Mouse (Mus musculus) forebrain, postnatal 0 days (tissue): ENCODE results near the gene Dgat2. TPM values are rescaled to one million over a fixed set of nuclear protein-coding genes. Genes with fewer than 3 reads are reported as not detected.

Experiments
- ATAC-seq: fragments of 200-750 bp; cut with Nextera tagmentation; 2 replicates; pipeline ENCODE4 v1.8.0; 2017; ENCODE audit warnings: mild to moderate bottlenecking, moderate library complexity
- DNase-seq: peaks from one replicate; pipeline ENCODE4 v3.0.0-alpha.2; 2015
- H3K27ac ChIP-seq: fragments of 300-500 bp; sonication (generic); 2 replicates; pipeline ENCODE4 v1.5.1; 2014; ENCODE audit warnings: low read depth, mild to moderate bottlenecking, antibody characterized with exemption, low read length, moderate library complexity, mixed read lengths
- H3K27me3 ChIP-seq: fragments of 300-500 bp; sonication (generic); 2 replicates; pipeline ENCODE4 v1.6.1; 2014; ENCODE audit warnings: mild to moderate bottlenecking, low read length, mixed read lengths; ENCODE audit not compliant: insufficient read depth
- H3K36me3 ChIP-seq: fragments of 300-500 bp; sonication (generic); 2 replicates; pipeline ENCODE4 v1.6.1; 2014; ENCODE audit warnings: mild to moderate bottlenecking, moderate library complexity; ENCODE audit not compliant: insufficient read depth
- H3K4me1 ChIP-seq: fragments of 300-500 bp; sonication (generic); 2 replicates; pipeline ENCODE4 v1.6.1; 2014; ENCODE audit warnings: antibody characterized with exemption; ENCODE audit not compliant: insufficient read depth
- H3K4me2 ChIP-seq: fragments of 300-500 bp; sonication (generic); 2 replicates; pipeline ENCODE4 v1.6.1; 2014; ENCODE audit warnings: low read depth, mild to moderate bottlenecking, moderate library complexity
- H3K4me3 ChIP-seq: fragments of 300-500 bp; sonication (generic); 2 replicates; pipeline ENCODE4 v1.5.1; 2014; ENCODE audit warnings: low read depth, low read length, mixed read lengths
- H3K9ac ChIP-seq: fragments of 300-500 bp; sonication (generic); 2 replicates; pipeline ENCODE4 v1.6.1; 2014; ENCODE audit warnings: mild to moderate bottlenecking
- H3K9me3 ChIP-seq: fragments of 300-500 bp; sonication (generic); 2 replicates; pipeline ENCODE4 v1.6.1; 2016; ENCODE audit warnings: low read length
- CTCF ChIP-seq: sonication (generic); IDR thresholded peaks from 2 replicates; pipeline ENCODE4 v1.5.1; 2016; ENCODE audit warnings: antibody characterized with exemption, control low read depth, low read depth
- WGBS: fragments of 180-500 bp; shearing (Covaris S2); extraction: QIAGEN DNeasy Blood & Tissue Kit; methylation state at CpG from one replicate; pipeline ENCODE4 v1.1.7; 2014; 5-methylcytosine and 5-hydroxymethylcytosine counted together
- polyA plus RNA-seq: library from polyadenylated mRNA; unstranded; fragments of >200 nt; fragmentation: Nextera tagmentation; extraction: Ambion mirVana; gene quantifications from 2 replicates; pipeline ENCODE4 v1.2.1, GENCODE M21; 2015
- total RNA-seq: library from RNA; depleted of rRNA; stranded (reverse); fragments of >200 nt; gene quantifications from 2 replicates; pipeline ENCODE4 v1.2.3, GENCODE M21; 2014

Dgat2 gene
- total and polyA plus RNA-seq, 2 experiments from 2014 or later: 41.3 TPM

GRCm38 (mm10) chr7:99164873-99165410 is 17.6 kb downstream of the Dgat2 start:
- WGBS: 85% methylated on average over 7 of the region's 7 CpGs
- Histone ChIP-seq H3K27ac (no peak overlapping the region), H3K9me3 (no peaks in the 10 kb centered on the region), H3K27me3 (no peaks in the 10 kb centered on the region), H3K36me3 (no peaks in the 10 kb centered on the region), H3K4me1 (no peaks in the 10 kb centered on the region), H3K9ac (no peak overlapping the region), H3K4me3 (no peak overlapping the region), H3K4me2 (no peak overlapping the region)
- DNase-seq (no peak), ATAC-seq (no peak)
- no peak for TF ChIP-seq CTCF

GRCm38 (mm10) chr7:99162462-99162861 is 20.1 kb downstream of the Dgat2 start:
- Histone ChIP-seq H3K27me3 (no peaks in the 10 kb centered on the region), H3K36me3 (no peaks in the 10 kb centered on the region), H3K9me3 (no peaks in the 10 kb centered on the region), H3K9ac (no peak overlapping the region), H3K4me1 (no peaks in the 10 kb centered on the region), H3K4me2 (no peak overlapping the region), H3K4me3 (no peak overlapping the region), H3K27ac (no peak overlapping the region)
- 90% methylated on average over 7 of the region's 7 CpGs for WGBS
- TF ChIP-seq CTCF: no peak
- ATAC-seq (no peak), DNase-seq (no peak)

GRCm38 (mm10) chr7:99161961-99162360 is 20.6 kb downstream of the Dgat2 start:
- Histone ChIP-seq H3K27ac (no peak overlapping the region), H3K4me3 (no peak overlapping the region), H3K4me2 (no peak overlapping the region), H3K36me3 (0 out of 2 replicates have a peak, but pooled peaks cover 4% of the 10 kb centered on the region), H3K27me3 (no peaks in the 10 kb centered on the region), H3K4me1 (no peaks in the 10 kb centered on the region), H3K9ac (no peak overlapping the region), H3K9me3 (no peaks in the 10 kb centered on the region)
- WGBS: 87% methylated on average over 11 of the region's 11 CpGs
- no peak for TF ChIP-seq CTCF
- DNase-seq (no peak), ATAC-seq (no peak)

- Histone ChIP-seq H3K9me3 (no peaks in the 10 kb centered on the region), H3K4me2 (no peak overlapping the region), H3K9ac (no peak overlapping the region), H3K36me3 (0 out of 2 replicates have a peak, but pooled peaks cover 4% of the 10 kb centered on the region), H3K4me3 (no peak overlapping the region), H3K4me1 (no peaks in the 10 kb centered on the region), H3K27me3 (no peaks in the 10 kb centered on the region), H3K27ac (no peak overlapping the region)
- TF ChIP-seq CTCF: no peak
- DNase-seq (no peak), ATAC-seq (no peak)
- 75% methylated on average over 4 of the region's 4 CpGs for WGBS
Observed at GRCm38 (mm10) chr7:99161529-99161928, 21.0 kb downstream of the Dgat2 start.

- DNase-seq: no peak
- 76% methylated on average over 7 of the region's 7 CpGs for WGBS
- H3K4me3 ChIP-seq: no peak overlapping the region
- no peak for ATAC-seq
- H3K27me3 ChIP-seq: no peaks in the 10 kb centered on the region
- TF ChIP-seq CTCF: no peak
- no peak overlapping the region for H3K9ac ChIP-seq
- no peaks in the 10 kb centered on the region for H3K9me3 ChIP-seq
- 0 out of 2 replicates have a peak, but pooled peaks cover 4% of the 10 kb centered on the region for H3K36me3 ChIP-seq
- no peak overlapping the region for H3K4me2 ChIP-seq
- no peak overlapping the region for H3K27ac ChIP-seq
- H3K4me1 ChIP-seq: no peaks in the 10 kb centered on the region
Observed at GRCm38 (mm10) chr7:99160995-99161394, 21.5 kb downstream of the Dgat2 start.

GRCm38 (mm10) chr7:99159446-99159845 is 23.1 kb downstream of the Dgat2 start:
- no peaks in the 10 kb centered on the region for H3K27me3 ChIP-seq
- no peak overlapping the region for H3K4me2 ChIP-seq
- H3K9me3 ChIP-seq: no peaks in the 10 kb centered on the region
- H3K4me1 ChIP-seq: no peaks in the 10 kb centered on the region
- ATAC-seq (no peak), DNase-seq (no peak)
- TF ChIP-seq CTCF: no peak
- no peak overlapping the region for H3K4me3 ChIP-seq
- 0 out of 2 replicates have a peak, but pooled peaks cover 4% of the 10 kb centered on the region for H3K36me3 ChIP-seq
- H3K9ac ChIP-seq: no peak overlapping the region
- no peak overlapping the region for H3K27ac ChIP-seq
- WGBS: 48% methylated on average over 2 of the region's 2 CpGs

GRCm38 (mm10) chr7:99158904-99159303 is 23.6 kb downstream of the Dgat2 start:
- H3K27ac ChIP-seq: no peak overlapping the region
- ATAC-seq (no peak), DNase-seq (no peak)
- no peak overlapping the region for H3K4me2 ChIP-seq
- H3K4me3 ChIP-seq: no peak overlapping the region
- H3K9ac ChIP-seq: no peak overlapping the region
- no peaks in the 10 kb centered on the region for H3K4me1 ChIP-seq
- 0 out of 2 replicates have a peak, but pooled peaks cover 4% of the 10 kb centered on the region for H3K36me3 ChIP-seq
- no peak for TF ChIP-seq CTCF
- H3K27me3 ChIP-seq: no peaks in the 10 kb centered on the region
- H3K9me3 ChIP-seq: no peaks in the 10 kb centered on the region
- WGBS: 41% methylated on average over 5 of the region's 5 CpGs
